Mouse (Mus musculus): Measurements from ENCODE around the gene Glis1.

The Glis1 gene

GRCm38 (mm10) chr4:107515626-107516025 is 81.2 kb downstream of the Glis1 start:
- no peak for DNase-seq (ENCODE audit: low read depth, low spot score)

GRCm38 (mm10) chr4:107518766-107519165 is 84.4 kb downstream of the Glis1 start:
- DNase-seq (ENCODE audit: low read depth, low spot score), result no peak

GRCm38 (mm10) chr4:107520071-107520470 is 85.7 kb downstream of the Glis1 start:
- DNase-seq (ENCODE audit: low read depth, low spot score), result no peak

- no peak for DNase-seq (ENCODE audit: low read depth, low spot score)
Measured at GRCm38 (mm10) chr4:107520816-107521215, 86.4 kb downstream of the Glis1 start.

- DNase-seq (ENCODE audit: low read depth, low spot score), result no peak
Measured at GRCm38 (mm10) chr4:107523607-107524151, 89.3 kb downstream of the Glis1 start.

GRCm38 (mm10) chr4:107535126-107535525 is 100.7 kb downstream of the Glis1 start:
- no peak for DNase-seq (ENCODE audit: low read depth, low spot score)

GRCm38 (mm10) chr4:107538116-107538515 is 103.7 kb downstream of the Glis1 start:
- DNase-seq (ENCODE audit: low read depth, low spot score), result no peak

- DNase-seq (ENCODE audit: low read depth, low spot score), result no peak
Measured at GRCm38 (mm10) chr4:107538561-107538960, 104.2 kb downstream of the Glis1 start.

- no peak for DNase-seq (ENCODE audit: low read depth, low spot score)
Measured at GRCm38 (mm10) chr4:107539021-107539420, 104.6 kb downstream of the Glis1 start.

- no peak for DNase-seq (ENCODE audit: low read depth, low spot score)
Measured at GRCm38 (mm10) chr4:107541821-107542220, 107.4 kb downstream of the Glis1 start.

GRCm38 (mm10) chr4:107544843-107545242 is 110.5 kb downstream of the Glis1 start:
- DNase-seq (ENCODE audit: low read depth, low spot score), result no peak

- no peak for DNase-seq (ENCODE audit: low read depth, low spot score)
Measured at GRCm38 (mm10) chr4:107545726-107546125, 111.3 kb downstream of the Glis1 start.

GRCm38 (mm10) chr4:107546525-107546924 is 112.1 kb downstream of the Glis1 start:
- DNase-seq (ENCODE audit: low read depth, low spot score), result no peak

GRCm38 (mm10) chr4:107550096-107550495 is 115.7 kb downstream of the Glis1 start:
- no peak for DNase-seq (ENCODE audit: low read depth, low spot score)

- DNase-seq (ENCODE audit: low read depth, low spot score), result no peak
Measured at GRCm38 (mm10) chr4:107550546-107550945, 116.2 kb downstream of the Glis1 start.

- DNase-seq (ENCODE audit: low read depth, low spot score), result no peak
Measured at GRCm38 (mm10) chr4:107552696-107553095, 118.3 kb downstream of the Glis1 start.

GRCm38 (mm10) chr4:107553774-107554173 is 119.4 kb downstream of the Glis1 start:
- no peak for DNase-seq (ENCODE audit: low read depth, low spot score)

- no peak for DNase-seq (ENCODE audit: low read depth, low spot score)
Measured at GRCm38 (mm10) chr4:107558801-107559200, 124.4 kb downstream of the Glis1 start.

- no peak for DNase-seq (ENCODE audit: low read depth, low spot score)
Measured at GRCm38 (mm10) chr4:107561056-107561455, 126.7 kb downstream of the Glis1 start.

- no peak for DNase-seq (ENCODE audit: low read depth, low spot score)
Measured at GRCm38 (mm10) chr4:107568159-107568558, 133.8 kb downstream of the Glis1 start.

- no peak for DNase-seq (ENCODE audit: low read depth, low spot score)
Measured at GRCm38 (mm10) chr4:107568881-107569443, 134.6 kb downstream of the Glis1 start.

GRCm38 (mm10) chr4:107570329-107571014 is 136.1 kb downstream of the Glis1 start:
- DNase-seq (ENCODE audit: low read depth, low spot score), result no peak

- no peak for DNase-seq (ENCODE audit: low read depth, low spot score)
Measured at GRCm38 (mm10) chr4:107575781-107576180, 141.4 kb downstream of the Glis1 start.
